Mouse (Mus musculus) erythroblast, embryonic 14.5 days (primary cell): ENCODE data around the gene Sae1. TPM values are rescaled to one million over a fixed set of nuclear protein-coding genes. Genes with fewer than 3 reads are reported as not detected.

Source experiments
- H3K27me3 ChIP-seq: 2 replicates; pipeline ENCODE4 v1.6.1; 2012; ENCODE audit warnings: inconsistent platforms; ENCODE audit not compliant: control insufficient read depth
- H3K36me3 ChIP-seq: 2 replicates; pipeline ENCODE4 v1.6.1; 2012; ENCODE audit warnings: mild to moderate bottlenecking, inconsistent platforms; ENCODE audit not compliant: control insufficient read depth
- H3K4me1 ChIP-seq: 2 replicates; pipeline ENCODE4 v1.6.1; 2012; ENCODE audit warnings: inconsistent platforms; ENCODE audit not compliant: control insufficient read depth
- H3K4me3 ChIP-seq: replicated peaks from 2 replicates; pipeline ENCODE3; 2012; ENCODE audit warnings: moderate library complexity, mild to moderate bottlenecking, inconsistent platforms
- H3K9me3 ChIP-seq: 2 replicates; pipeline ENCODE4 v1.6.1; 2012; ENCODE audit warnings: low read length, inconsistent platforms, mixed read lengths; ENCODE audit not compliant: control insufficient read depth
- GATA1 ChIP-seq: IDR thresholded peaks from 2 replicates; pipeline ENCODE4 v1.6.1; 2012; ENCODE audit warnings: low read length, inconsistent platforms, mixed read lengths
- TAL1 ChIP-seq: IDR thresholded peaks from 3 replicates; pipeline ENCODE4 v1.6.1; 2012; ENCODE audit warnings: low read length, inconsistent platforms, mixed read lengths
- polyA plus RNA-seq: library from polyadenylated mRNA; stranded (reverse); fragments of >175 nt; gene quantifications from 2 replicates; pipeline ENCODE4 v1.2.3, GENCODE M21; 2012

Sae1 gene
- polyA plus RNA-seq, 1 experiment: 2.0 TPM

- no peaks in the 10 kb centered on the region for H3K27me3 ChIP-seq
- no peaks in the 10 kb centered on the region for H3K9me3 ChIP-seq
- peaks cover 90% of the 10 kb centered on the region for H3K36me3 ChIP-seq
- peaks cover 26% of the 10 kb centered on the region for H3K4me1 ChIP-seq
- TF ChIP-seq TAL1 (no peak), GATA1 (no peak)
- no peak overlapping the region for H3K4me3 ChIP-seq
Observed at GRCm38 (mm10) chr7:16337733-16338132, 49.9 kb downstream of the Sae1 start.

GRCm38 (mm10) chr7:16329146-16329545 lies 58.5 kb downstream of the Sae1 start:
- H3K4me1 ChIP-seq: peaks cover 10% of the 10 kb centered on the region

GRCm38 (mm10) chr7:16326607-16326971 lies 61.0 kb downstream of the Sae1 start:
- H3K4me1 ChIP-seq: peaks cover 10% of the 10 kb centered on the region
- no peak for TF ChIP-seq TAL1
- TF ChIP-seq GATA1: no peak
- no peaks in the 10 kb centered on the region for H3K27me3 ChIP-seq
- no peak overlapping the region for H3K4me3 ChIP-seq
- H3K9me3 ChIP-seq: no peaks in the 10 kb centered on the region
- peaks cover 80% of the 10 kb centered on the region for H3K36me3 ChIP-seq

More at GRCm38 (mm10) chr7:16329146-16329545, 58.5 kb downstream of the Sae1 start:
- no peak overlapping the region for H3K4me3 ChIP-seq
- no peak for TF ChIP-seq TAL1
- no peak for TF ChIP-seq GATA1
- no peaks in the 10 kb centered on the region for H3K9me3 ChIP-seq
- peaks cover 95% of the 10 kb centered on the region for H3K36me3 ChIP-seq
- no peaks in the 10 kb centered on the region for H3K27me3 ChIP-seq

GRCm38 (mm10) chr7:16325920-16326606 lies 61.5 kb downstream of the Sae1 start:
- Histone ChIP-seq H3K27me3 (no peaks in the 10 kb centered on the region), H3K4me3 (no peak overlapping the region), H3K9me3 (no peaks in the 10 kb centered on the region), H3K4me1 (peaks cover 10% of the 10 kb centered on the region), H3K36me3 (peaks cover 76% of the 10 kb centered on the region)
- no peak; the same call in 1 of the 2 replicates for TF ChIP-seq GATA1
- TF ChIP-seq TAL1: no peak

- Histone ChIP-seq H3K36me3 (peaks cover 62% of the 10 kb centered on the region), H3K4me1 (peaks cover 10% of the 10 kb centered on the region)
Observed at GRCm38 (mm10) chr7:16324661-16325060, 62.9 kb downstream of the Sae1 start.

GRCm38 (mm10) chr7:16320479-16320878 lies 67.1 kb downstream of the Sae1 start:
- Histone ChIP-seq H3K4me1 (peaks cover 6% of the 10 kb centered on the region), H3K9me3 (no peaks in the 10 kb centered on the region), H3K36me3 (peaks cover 53% of the 10 kb centered on the region), H3K4me3 (no peak overlapping the region), H3K27me3 (no peaks in the 10 kb centered on the region)
- no peak for TF ChIP-seq GATA1
- TF ChIP-seq TAL1: no peak

More at GRCm38 (mm10) chr7:16324661-16325060, 62.9 kb downstream of the Sae1 start:
- Histone ChIP-seq H3K4me3 (no peak overlapping the region), H3K27me3 (no peaks in the 10 kb centered on the region), H3K9me3 (no peaks in the 10 kb centered on the region)
- TF ChIP-seq GATA1 (no peak), TAL1 (no peak)

GRCm38 (mm10) chr7:16319216-16319615 lies 68.4 kb downstream of the Sae1 start:
- Histone ChIP-seq H3K36me3 (peaks cover 50% of the 10 kb centered on the region), H3K27me3 (no peaks in the 10 kb centered on the region), H3K4me3 (no peak overlapping the region), H3K9me3 (no peaks in the 10 kb centered on the region), H3K4me1 (peaks cover 18% of the 10 kb centered on the region)
- TF ChIP-seq TAL1 (no peak), GATA1 (no peak)

- H3K9me3 ChIP-seq: no peaks in the 10 kb centered on the region; the same call in 1 of the 2 replicates
- peaks cover 40% of the 10 kb centered on the region for H3K36me3 ChIP-seq
- H3K4me1 ChIP-seq: peaks cover 38% of the 10 kb centered on the region
- H3K4me3 ChIP-seq: no peak overlapping the region
- no peak for TF ChIP-seq TAL1
- TF ChIP-seq GATA1: no peak
- H3K27me3 ChIP-seq: peaks cover 15% of the 10 kb centered on the region
Observed at GRCm38 (mm10) chr7:16317094-16317493, 70.5 kb downstream of the Sae1 start.

- no peak overlapping the region for H3K4me3 ChIP-seq
Observed at GRCm38 (mm10) chr7:16315222-16315759, 72.3 kb downstream of the Sae1 start.

More at GRCm38 (mm10) chr7:16315222-16315759, 72.3 kb downstream of the Sae1 start:
- no peak for TF ChIP-seq GATA1
- TF ChIP-seq TAL1: no peak
- peaks cover 33% of the 10 kb centered on the region for H3K27me3 ChIP-seq
- H3K36me3 ChIP-seq: peaks cover 40% of the 10 kb centered on the region
- no peaks in the 10 kb centered on the region; the same call in 1 of the 2 replicates for H3K9me3 ChIP-seq
- H3K4me1 ChIP-seq: peaks cover 56% of the 10 kb centered on the region
